Mouse (Mus musculus) spleen, adult 12 weeks (tissue): ENCODE measurements at regions not wholly inside any gene's neighbourhood (a gene's known extent, or its start where the extent isn't known, plus 50 kb on each side); places are given as distances from the start of the nearest gene placed in this dataset.

ENCODE experiments used
- DNase-seq: peaks from one replicate; pipeline ENCODE4 v3.0.0; 2022; ENCODE audit warnings: low spot score

DNA sequence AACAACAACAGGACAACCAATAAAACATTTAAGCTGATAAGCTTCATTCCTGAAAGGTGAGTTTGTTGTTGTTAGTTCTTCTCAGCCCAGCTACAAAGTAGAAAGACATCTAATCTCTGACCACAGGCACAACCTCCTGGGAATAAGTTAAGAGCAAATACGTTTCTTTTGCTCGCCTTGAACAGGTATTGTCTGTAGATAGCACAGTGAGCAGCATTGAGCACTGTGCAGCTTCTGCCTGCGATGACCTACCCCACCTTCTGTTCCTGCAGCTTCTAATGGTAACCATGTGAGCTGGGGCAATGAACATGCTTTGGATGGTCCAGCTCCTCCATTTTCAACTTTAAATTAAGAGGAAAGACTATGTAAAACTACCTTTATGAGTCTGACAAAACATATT lies 509.8 kb upstream of the Adgrl2 start:
- no peak for DNase-seq

GRCm38 (mm10) chr3:149498765-149499164 lies 508.4 kb upstream of the Adgrl2 start:
- no peak for DNase-seq

GRCm38 (mm10) chr3:149496829-149497471 lies 506.6 kb upstream of the Adgrl2 start:
- DNase-seq, result no peak

- DNase-seq, result no peak
These were observed 505.8 kb upstream of the Adgrl2 start for GRCm38 (mm10) chr3:149496122-149496521.

GRCm38 (mm10) chr3:149488147-149488546 lies 497.8 kb upstream of the Adgrl2 start:
- DNase-seq, result no peak

DNA sequence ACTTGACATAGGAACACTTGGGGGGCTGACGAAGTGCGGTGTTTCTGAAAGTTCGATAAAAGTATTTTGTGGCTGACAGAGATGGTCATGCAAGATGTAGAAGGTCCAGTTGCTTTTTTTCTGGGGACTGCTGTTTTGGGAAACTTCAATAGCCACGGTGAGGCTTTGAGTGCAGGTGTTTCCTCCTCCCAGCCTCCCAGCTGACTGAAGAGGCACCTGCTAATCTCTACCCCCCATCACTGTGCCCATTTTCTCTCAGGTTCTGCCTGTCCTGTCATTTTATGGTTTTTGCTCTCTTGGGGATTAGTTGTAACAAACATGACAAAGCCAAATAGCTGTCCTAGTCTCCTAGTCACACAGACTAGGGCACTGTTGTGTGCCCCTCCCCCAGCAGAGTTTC lies 495.1 kb upstream of the Adgrl2 start:
- no peak for DNase-seq

DNA sequence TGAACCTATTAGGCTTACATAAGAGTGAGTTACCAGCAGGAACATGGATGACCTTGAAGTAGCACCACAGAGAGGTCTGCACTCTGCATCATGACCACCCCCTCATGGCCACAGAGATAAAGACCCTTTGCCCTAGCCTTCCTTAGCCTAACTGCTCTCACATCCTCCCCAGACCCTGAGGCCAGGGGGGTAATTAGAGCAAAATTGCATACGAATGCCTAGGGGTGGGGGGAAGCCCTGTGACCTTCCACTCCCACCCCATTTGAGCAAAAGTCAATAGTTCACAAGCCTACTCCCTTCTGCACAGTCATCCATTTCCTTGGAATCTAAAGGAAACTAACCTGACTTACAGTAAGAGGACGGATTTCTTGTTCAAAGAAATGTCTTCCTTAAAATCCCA lies 494.0 kb upstream of the Adgrl2 start:
- DNase-seq, result no peak

GRCm38 (mm10) chr3:149476151-149476550 lies 485.8 kb upstream of the Adgrl2 start:
- DNase-seq, result no peak

GRCm38 (mm10) chr3:149466973-149467372 lies 476.6 kb upstream of the Adgrl2 start:
- no peak for DNase-seq

DNA sequence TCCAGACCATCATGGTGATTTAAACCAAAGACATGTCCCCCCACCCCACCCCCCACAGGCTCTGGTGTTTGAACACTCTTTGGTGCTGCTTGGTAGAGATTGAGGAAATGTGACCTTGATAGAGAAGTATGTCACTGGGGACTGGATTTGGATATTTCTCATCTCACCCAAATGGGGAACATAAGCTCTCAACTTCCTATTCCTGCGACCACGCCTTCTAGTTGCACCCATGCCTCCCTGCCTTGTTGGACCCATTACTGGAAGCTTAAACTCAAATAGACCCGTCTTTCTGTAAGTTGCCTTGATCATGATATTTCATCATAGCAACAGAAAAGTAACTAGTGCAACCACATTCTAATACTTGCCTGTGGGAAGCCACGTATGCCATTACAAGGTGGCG lies 474.2 kb upstream of the Adgrl2 start:
- DNase-seq, result no peak

- DNase-seq, result no peak
These were observed 471.8 kb upstream of the Adgrl2 start for GRCm38 (mm10) chr3:149462121-149462541.

DNA sequence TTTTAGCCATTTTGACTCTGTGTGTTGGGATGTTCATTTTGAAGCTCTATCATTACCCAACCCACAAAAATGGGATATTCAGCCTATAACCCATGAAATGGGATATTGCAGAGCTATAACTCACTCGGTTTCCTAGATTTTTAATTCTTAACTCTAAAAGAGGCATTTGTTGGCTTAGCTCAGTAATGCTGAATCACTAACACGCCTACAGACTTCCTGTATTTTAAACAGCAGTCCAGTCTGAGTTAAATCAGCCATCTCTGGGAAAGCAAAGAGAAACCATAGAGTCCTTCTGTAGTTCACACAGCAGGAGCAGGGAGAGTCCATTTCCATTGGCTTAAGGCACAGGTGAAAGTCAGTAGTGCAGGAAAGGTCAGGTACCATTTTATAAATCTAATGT lies 471.3 kb upstream of the Adgrl2 start:
- DNase-seq, result no peak

- no peak for DNase-seq
These were observed 459.0 kb upstream of the Adgrl2 start for GRCm38 (mm10) chr3:149449376-149449775.

- DNase-seq, result no peak
These were observed 455.7 kb upstream of the Adgrl2 start for GRCm38 (mm10) chr3:149445991-149446564.

DNA sequence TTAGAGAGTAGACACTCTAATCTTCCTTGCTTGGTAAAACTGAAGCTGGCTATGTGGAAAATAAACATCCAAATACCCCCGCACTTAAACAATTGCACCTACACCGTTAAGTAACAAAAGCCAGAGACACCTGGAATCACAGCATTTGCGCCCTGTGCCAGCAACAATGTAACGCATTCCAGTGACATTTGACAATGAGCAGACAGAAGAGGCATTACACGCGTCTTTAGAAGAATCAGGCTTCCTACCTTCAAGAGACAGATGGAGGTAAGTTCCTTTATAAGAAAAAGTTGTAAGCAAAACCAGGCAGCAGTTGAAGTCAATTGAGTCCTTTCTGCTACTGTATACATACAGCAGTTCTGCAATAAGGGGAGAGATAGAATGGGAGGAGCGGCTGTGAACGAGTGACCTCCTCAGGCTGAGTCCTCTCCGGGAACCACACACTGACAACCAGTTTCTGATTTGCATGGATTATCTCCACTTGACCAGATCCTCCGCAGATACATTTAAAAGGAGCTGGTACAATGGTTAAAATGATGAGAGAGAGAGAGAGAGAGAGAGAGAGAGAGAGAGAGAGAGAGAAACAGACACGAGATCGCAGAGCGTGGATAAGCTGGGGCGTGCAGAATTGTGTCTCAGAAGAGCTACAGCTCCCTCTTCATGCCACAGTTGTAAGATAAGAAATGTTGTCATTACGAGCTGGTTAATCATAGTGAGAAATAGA lies 454.7 kb upstream of the Adgrl2 start:
- no peak for DNase-seq

GRCm38 (mm10) chr3:149444377-149444776 lies 454.0 kb upstream of the Adgrl2 start:
- no peak for DNase-seq

GRCm38 (mm10) chr3:149441227-149441626 lies 450.9 kb upstream of the Adgrl2 start:
- DNase-seq, result no peak

DNA sequence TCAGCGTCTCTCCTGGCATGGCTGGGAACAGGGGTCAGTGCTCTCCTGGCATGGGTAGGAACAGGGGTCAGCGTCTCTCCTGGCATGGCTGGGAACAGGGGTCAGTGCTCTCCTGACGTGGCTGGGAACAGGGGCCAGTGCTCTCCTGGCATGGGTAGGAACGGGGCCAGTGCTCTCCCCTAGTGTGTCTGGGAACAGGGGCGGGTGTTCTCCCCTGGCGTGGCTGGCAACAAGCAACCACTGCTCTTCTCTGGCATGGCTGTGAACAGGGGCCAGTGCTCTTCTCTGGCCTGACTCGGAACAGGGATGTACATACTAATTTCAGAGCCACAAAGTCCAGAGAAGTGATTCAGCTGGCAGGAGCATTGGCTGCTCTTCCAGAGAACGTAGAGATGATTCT lies 447.4 kb upstream of the Adgrl2 start:
- DNase-seq, result no peak

- no peak for DNase-seq
These were observed 446.6 kb upstream of the Adgrl2 start for GRCm38 (mm10) chr3:149436944-149437343.

GRCm38 (mm10) chr3:149436420-149436819 lies 446.1 kb upstream of the Adgrl2 start:
- DNase-seq, result no peak

DNA sequence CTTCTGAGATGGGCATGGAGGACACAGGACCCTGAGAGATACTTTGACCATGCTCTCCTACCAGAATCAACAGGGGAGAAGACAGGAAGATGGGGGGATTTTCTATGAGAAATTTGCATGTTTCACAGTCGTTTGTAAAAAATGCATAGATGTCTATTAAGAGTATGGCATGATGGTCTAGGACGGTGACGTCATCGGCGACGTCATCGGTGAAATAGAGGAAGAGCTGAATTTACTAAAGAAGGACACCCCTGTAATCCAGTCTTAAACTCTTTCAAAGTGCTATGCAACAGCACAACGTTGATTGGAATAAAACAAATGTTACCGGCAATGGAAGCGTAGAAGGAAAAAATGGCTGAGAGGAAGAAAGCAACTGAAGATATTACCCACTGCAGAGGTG lies 441.4 kb upstream of the Adgrl2 start:
- no peak for DNase-seq

GRCm38 (mm10) chr3:149426023-149426759 lies 435.8 kb upstream of the Adgrl2 start:
- DNase-seq, result no peak

GRCm38 (mm10) chr3:149424306-149424705 lies 434.0 kb upstream of the Adgrl2 start:
- no peak for DNase-seq
